Mouse (Mus musculus) 3134 (cell line): ENCODE measurements around the gene Keg1.
"Not testable (repeated sequence)": the region's sequence is repeated elsewhere in the genome, so short reads cannot be mapped to it uniquely, and the experiment has no call there.

Experiments used
- DNase-seq: peaks from one replicate; pipeline ENCODE4 v3.0.0-alpha.2; 2011; ENCODE audit warnings: low spot score; ENCODE audit not compliant: insufficient read length; ENCODE audit errors: extremely low read depth

Keg1 gene

GRCm38 (mm10) chr19:12695590-12695989, at the start of gene Keg1:
Gene Keg1, plus strand, starts transcription at chr19:12695786.
- no peak for DNase-seq

GRCm38 (mm10) chr19:12649511-12649910, 46.1 kb upstream of the Keg1 start:
- DNase-seq = no peak

- no peak for DNase-seq
Measured at GRCm38 (mm10) chr19:12666156-12666555, 29.4 kb upstream of the Keg1 start.

- not testable (repeated sequence) for DNase-seq
Measured at GRCm38 (mm10) chr19:12668601-12669000, 27.0 kb upstream of the Keg1 start.

GRCm38 (mm10) chr19:12670139-12670538, 25.4 kb upstream of the Keg1 start, which contains the start of gene Olfr1442:
Gene Olfr1442, plus strand, starts transcription at chr19:12670439.
- DNase-seq = no peak

- DNase-seq = no peak
Measured at GRCm38 (mm10) chr19:12671051-12671450, 24.5 kb upstream of the Keg1 start.

- no peak for DNase-seq
Measured at GRCm38 (mm10) chr19:12677812-12678211, 17.8 kb upstream of the Keg1 start, which contains the start of gene Olfr1443. Gene Olfr1443, plus strand, starts transcription at chr19:12678112.

- no peak for DNase-seq
Measured at GRCm38 (mm10) chr19:12684638-12685037, 10.9 kb upstream of the Keg1 start.

- no peak for DNase-seq
Measured at GRCm38 (mm10) chr19:12685231-12685630, 10.4 kb upstream of the Keg1 start.

GRCm38 (mm10) chr19:12696221-12696620, 635 bp downstream of the Keg1 start:
- no peak for DNase-seq

- DNase-seq = no peak
Measured at GRCm38 (mm10) chr19:12708458-12708857, 12.9 kb downstream of the Keg1 start.

- no peak for DNase-seq
Measured at GRCm38 (mm10) chr19:12708986-12709385, 13.4 kb downstream of the Keg1 start.

- DNase-seq = no peak
Measured at GRCm38 (mm10) chr19:12719189-12719588, 23.6 kb downstream of the Keg1 start.

- no peak for DNase-seq
Measured at GRCm38 (mm10) chr19:12720463-12720862, 24.9 kb downstream of the Keg1 start.

- DNase-seq = not testable (repeated sequence)
Measured at GRCm38 (mm10) chr19:12720919-12721318, 25.3 kb downstream of the Keg1 start.

- DNase-seq = not testable (repeated sequence)
Measured at GRCm38 (mm10) chr19:12721596-12721995, 26.0 kb downstream of the Keg1 start.

GRCm38 (mm10) chr19:12722308-12722707, 26.7 kb downstream of the Keg1 start:
- DNase-seq = no peak

- DNase-seq = no peak
Measured at GRCm38 (mm10) chr19:12725851-12726250, 30.3 kb downstream of the Keg1 start.

- DNase-seq = no peak
Measured at GRCm38 (mm10) chr19:12731036-12731435, 35.5 kb downstream of the Keg1 start.

GRCm38 (mm10) chr19:12731950-12732349, 36.4 kb downstream of the Keg1 start:
- DNase-seq = no peak

- no peak for DNase-seq
Measured at GRCm38 (mm10) chr19:12756286-12756685, 60.7 kb downstream of the Keg1 start.

- DNase-seq = no peak
Measured at GRCm38 (mm10) chr19:12758936-12759478, 63.4 kb downstream of the Keg1 start.

GRCm38 (mm10) chr19:12759656-12760055, 64.1 kb downstream of the Keg1 start:
- no peak for DNase-seq
